Mouse (Mus musculus) hindbrain, postnatal 0 days (tissue): ENCODE data around the gene Pdxk. TPM values are rescaled to one million over a fixed set of nuclear protein-coding genes. Genes with fewer than 3 reads are reported as not detected.

Experiments
- ATAC-seq: fragments of 200-750 bp; cut with Nextera tagmentation; 2 replicates; pipeline ENCODE4 v1.8.0; 2017; ENCODE audit warnings: mild to moderate bottlenecking, moderate TSS enrichment, moderate library complexity
- DNase-seq: peaks from one replicate; pipeline ENCODE4 v3.0.0-alpha.2; 2015; ENCODE audit warnings: low spot score
- H3K27ac ChIP-seq: fragments of 300-500 bp; sonication (generic); 2 replicates; pipeline ENCODE4 v1.5.1; 2014; ENCODE audit warnings: mild to moderate bottlenecking
- H3K27me3 ChIP-seq: fragments of 300-500 bp; sonication (generic); 2 replicates; pipeline ENCODE4 v1.6.1; 2014; ENCODE audit warnings: low read length, mixed read lengths; ENCODE audit not compliant: insufficient read depth
- H3K36me3 ChIP-seq: fragments of 300-500 bp; sonication (generic); 2 replicates; pipeline ENCODE4 v1.6.1; 2014; ENCODE audit warnings: low read length, mixed read lengths; ENCODE audit not compliant: insufficient read depth
- H3K4me1 ChIP-seq: fragments of 300-500 bp; sonication (generic); 2 replicates; pipeline ENCODE4 v1.6.1; 2014; ENCODE audit warnings: antibody characterized with exemption, low read length, mixed read lengths; ENCODE audit not compliant: insufficient read depth
- H3K4me2 ChIP-seq: fragments of 300-500 bp; sonication (generic); 2 replicates; pipeline ENCODE4 v1.6.1; 2014; ENCODE audit warnings: low read depth, mild to moderate bottlenecking, low read length, moderate library complexity, mixed read lengths
- H3K4me3 ChIP-seq: fragments of 300-500 bp; sonication (generic); 2 replicates; pipeline ENCODE4 v1.5.1; 2014; ENCODE audit warnings: low read length
- H3K9ac ChIP-seq: fragments of 300-500 bp; sonication (generic); replicated peaks from 2 replicates; pipeline ENCODE4 v1.6.1; 2014; ENCODE audit warnings: mild to moderate bottlenecking, low read length, moderate library complexity, mixed read lengths
- H3K9me3 ChIP-seq: fragments of 300-500 bp; sonication (generic); 2 replicates; pipeline ENCODE4 v1.6.1; 2016; ENCODE audit warnings: low read length, mixed read lengths
- CTCF ChIP-seq: IDR thresholded peaks from 2 replicates; pipeline ENCODE4 v1.5.1; 2016; ENCODE audit warnings: antibody characterized with exemption, control low read depth, low read depth
- WGBS: fragments of 180-500 bp; shearing (Covaris S2); extraction: QIAGEN DNeasy Blood & Tissue Kit; methylation state at CpG from one replicate; pipeline ENCODE4 v1.1.7; 2014; 5-methylcytosine and 5-hydroxymethylcytosine counted together
- polyA plus RNA-seq: library from polyadenylated mRNA; unstranded; fragments of >200 nt; fragmentation: Nextera tagmentation; extraction: Ambion mirVana; gene quantifications from 2 replicates; pipeline ENCODE4 v1.2.1, GENCODE M21; 2015
- total RNA-seq: library from RNA; depleted of rRNA; stranded (reverse); fragments of >200 nt; gene quantifications from 2 replicates; pipeline ENCODE4 v1.2.3, GENCODE M21; 2014

The Pdxk gene
- total and polyA plus RNA-seq, 2 experiments from 2014 or later: 45.8 to 63.1 TPM

GRCm38 (mm10) chr10:78467761-78468310 lies 3.1 kb upstream of the Pdxk start:
- 40% methylated on average over 2 of the region's 2 CpGs for WGBS
- no peak overlapping the region; the same call in 1 of the 2 replicates for H3K27ac ChIP-seq
- H3K4me1 ChIP-seq: peaks cover 5% of the 10 kb centered on the region; the same call in 1 of the 2 replicates
- ATAC-seq (no peak), DNase-seq (peak; percentile 30)
- no peak overlapping the region for H3K9ac ChIP-seq
- no peaks in the 10 kb centered on the region for H3K9me3 ChIP-seq
- no peak overlapping the region for H3K4me2 ChIP-seq
- H3K36me3 ChIP-seq: no peaks in the 10 kb centered on the region
- no peak for TF ChIP-seq CTCF
- H3K4me3 ChIP-seq: no peak overlapping the region
- H3K27me3 ChIP-seq: no peaks in the 10 kb centered on the region

DNA sequence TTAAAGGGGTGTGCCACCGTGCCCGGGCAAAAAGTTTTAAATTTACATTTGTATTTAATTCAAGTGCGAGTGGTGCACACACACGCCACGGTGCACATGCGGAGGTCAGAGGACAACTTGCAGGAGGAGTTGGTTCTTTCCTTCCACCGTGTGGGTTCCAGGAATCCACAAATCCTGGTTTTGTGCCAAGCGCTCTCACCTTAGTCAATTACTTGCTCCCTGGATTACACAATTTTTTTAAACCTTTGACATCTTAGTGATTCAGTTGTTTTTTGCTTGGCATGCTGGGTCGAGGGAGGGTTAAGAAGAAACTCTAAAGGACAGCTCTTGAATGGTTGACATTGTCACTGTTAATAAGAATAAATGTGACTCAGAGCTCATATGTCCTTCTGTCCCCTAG lies 1.9 kb upstream of the Pdxk start:
- DNase-seq: no peak
- Histone ChIP-seq H3K4me3 (no peak overlapping the region), H3K4me2 (no peak overlapping the region), H3K27ac (no peak overlapping the region), H3K36me3 (no peaks in the 10 kb centered on the region), H3K27me3 (no peaks in the 10 kb centered on the region), H3K4me1 (peaks cover 5% of the 10 kb centered on the region; the same call in 1 of the 2 replicates), H3K9ac (no peak overlapping the region), H3K9me3 (no peaks in the 10 kb centered on the region)
- ATAC-seq: no peak
- no peak for TF ChIP-seq CTCF
- 89% methylated on average over 9 of the region's 9 CpGs for WGBS

DNA sequence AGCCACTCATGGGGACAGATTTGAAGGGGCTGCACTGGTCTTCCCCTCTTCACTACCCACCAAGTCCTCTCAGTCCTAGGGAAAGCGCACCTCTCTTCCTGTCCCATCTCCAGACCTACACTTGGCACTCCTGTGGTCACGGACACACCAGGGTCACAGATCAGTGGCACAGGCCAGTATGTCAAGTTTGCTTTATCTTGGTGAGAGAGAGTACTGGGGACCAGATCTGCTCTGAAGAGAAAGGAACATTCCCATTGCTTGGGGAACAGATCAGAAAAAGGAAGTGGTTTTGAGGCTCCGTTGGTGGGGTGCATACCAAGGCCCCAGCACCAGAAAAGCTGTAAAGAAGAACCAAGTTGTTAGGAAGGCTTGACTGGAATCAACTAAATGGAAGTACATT lies 697 bp upstream of the Pdxk start:
- H3K4me1 ChIP-seq: peaks cover 5% of the 10 kb centered on the region; the same call in 1 of the 2 replicates
- H3K27ac ChIP-seq: peak overlapping the region; percentile 28; the same call in 1 of the 2 replicates
- H3K27me3 ChIP-seq: no peaks in the 10 kb centered on the region
- no peak for DNase-seq
- no peak for TF ChIP-seq CTCF
- WGBS: 82% methylated on average over 3 of the region's 3 CpGs
- no peaks in the 10 kb centered on the region for H3K9me3 ChIP-seq
- no peak overlapping the region for H3K4me3 ChIP-seq
- no peak; the same call in 1 of the 2 replicates for ATAC-seq
- H3K4me2 ChIP-seq: no peak overlapping the region
- H3K9ac ChIP-seq: no peak overlapping the region
- H3K36me3 ChIP-seq: no peaks in the 10 kb centered on the region

GRCm38 (mm10) chr10:78464201-78464791 lies 479 bp downstream of the Pdxk start:
- ATAC-seq: no peak
- peak overlapping the region; percentile 76 for H3K4me3 ChIP-seq
- H3K4me2 ChIP-seq: peak overlapping the region; percentile 96
- no peaks in the 10 kb centered on the region for H3K9me3 ChIP-seq
- peak overlapping the region; percentile 76 for H3K27ac ChIP-seq
- 3% methylated on average over 32 of the region's 32 CpGs for WGBS
- DNase-seq: peak; percentile 18
- TF ChIP-seq CTCF: no peak
- peaks cover 5% of the 10 kb centered on the region; the same call in 1 of the 2 replicates for H3K4me1 ChIP-seq
- peak overlapping the region; percentile 81 for H3K9ac ChIP-seq
- no peaks in the 10 kb centered on the region for H3K27me3 ChIP-seq
- H3K36me3 ChIP-seq: no peaks in the 10 kb centered on the region

- peak overlapping the region; percentile 96 for H3K4me2 ChIP-seq
- no peaks in the 10 kb centered on the region for H3K9me3 ChIP-seq
- no peaks in the 10 kb centered on the region for H3K36me3 ChIP-seq
- TF ChIP-seq CTCF: no peak
- peaks cover 5% of the 10 kb centered on the region; the same call in 1 of the 2 replicates for H3K4me1 ChIP-seq
- no peak for DNase-seq
- ATAC-seq: no peak
- peak overlapping the region; percentile 81 for H3K9ac ChIP-seq
- peak overlapping the region; percentile 76 for H3K27ac ChIP-seq
- H3K27me3 ChIP-seq: no peaks in the 10 kb centered on the region
- WGBS: 71% methylated on average over 3 of the region's 3 CpGs
- peak overlapping the region; percentile 76 for H3K4me3 ChIP-seq
Observed at GRCm38 (mm10) chr10:78463769-78464167, 1.0 kb downstream of the Pdxk start.

DNA sequence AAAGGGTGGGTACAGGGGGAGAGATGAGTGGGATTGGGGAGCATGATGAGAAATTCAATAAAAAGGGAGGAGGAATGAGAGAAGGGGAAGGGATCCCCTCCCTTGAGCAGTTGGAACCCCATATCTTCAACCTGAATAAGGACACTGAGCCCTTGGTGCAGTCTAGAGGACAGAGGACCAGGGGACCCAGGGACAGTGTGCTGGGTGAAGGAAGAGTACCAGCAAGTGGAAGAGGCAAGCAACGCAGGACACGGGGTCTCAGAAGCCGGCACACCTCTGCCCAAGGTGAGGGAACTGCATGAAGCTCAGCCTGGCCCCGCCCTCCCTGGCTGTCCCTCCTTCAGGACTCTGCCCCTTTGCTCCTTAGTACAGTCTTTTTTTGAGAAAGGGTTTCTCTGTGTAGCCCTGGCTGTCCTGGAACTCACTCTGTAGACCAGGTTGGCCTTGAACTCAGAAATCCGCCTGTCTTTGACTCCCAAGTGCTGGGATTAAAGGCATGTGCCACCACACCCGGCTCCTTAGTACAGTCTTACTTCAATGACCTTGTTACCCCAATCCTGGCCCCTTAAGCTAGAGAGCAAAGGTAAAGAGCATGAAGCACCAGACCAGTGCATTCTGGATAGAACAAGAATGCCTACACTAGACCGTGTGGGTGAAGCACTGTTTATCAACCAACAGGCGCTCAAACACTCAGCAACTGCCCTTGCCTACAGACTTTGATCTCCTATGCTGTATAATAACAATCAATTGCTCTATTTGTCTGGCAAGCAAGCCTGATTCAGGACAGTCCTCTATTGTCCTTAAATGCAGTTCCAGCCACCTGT lies 1.6 kb downstream of the Pdxk start:
- H3K4me3 ChIP-seq: peak overlapping the region; percentile 76
- H3K27ac ChIP-seq: peak overlapping the region; percentile 76; the same call in 1 of the 2 replicates
- WGBS: 81% methylated on average over 8 of the region's 8 CpGs
- no peak for ATAC-seq
- H3K9ac ChIP-seq: peak overlapping the region; percentile 81; the same call in 1 of the 2 replicates
- no peak for TF ChIP-seq CTCF
- no peaks in the 10 kb centered on the region for H3K36me3 ChIP-seq
- H3K9me3 ChIP-seq: no peaks in the 10 kb centered on the region
- no peaks in the 10 kb centered on the region for H3K27me3 ChIP-seq
- H3K4me1 ChIP-seq: peaks cover 5% of the 10 kb centered on the region; the same call in 1 of the 2 replicates
- DNase-seq: no peak
- peak overlapping the region; percentile 96 for H3K4me2 ChIP-seq
